Mouse (Mus musculus) CD4-positive, CD25-positive, alpha-beta regulatory T cell, adult 2 months (primary cell): ENCODE measurements at regions not wholly inside any gene's neighbourhood (a gene's known extent, or its start where the extent isn't known, plus 50 kb on each side); places are given as distances from the start of the nearest gene placed in this dataset.

ENCODE experiments used
- DNase-seq: peaks from one replicate; pipeline ENCODE4 v3.0.0-alpha.2; 2012; ENCODE audit warnings: low read depth, low spot score

- DNase-seq = no peak
Measured at GRCm38 (mm10) chr13:63699624-63700023, 115.4 kb upstream of the Ercc6l2 start.

DNA sequence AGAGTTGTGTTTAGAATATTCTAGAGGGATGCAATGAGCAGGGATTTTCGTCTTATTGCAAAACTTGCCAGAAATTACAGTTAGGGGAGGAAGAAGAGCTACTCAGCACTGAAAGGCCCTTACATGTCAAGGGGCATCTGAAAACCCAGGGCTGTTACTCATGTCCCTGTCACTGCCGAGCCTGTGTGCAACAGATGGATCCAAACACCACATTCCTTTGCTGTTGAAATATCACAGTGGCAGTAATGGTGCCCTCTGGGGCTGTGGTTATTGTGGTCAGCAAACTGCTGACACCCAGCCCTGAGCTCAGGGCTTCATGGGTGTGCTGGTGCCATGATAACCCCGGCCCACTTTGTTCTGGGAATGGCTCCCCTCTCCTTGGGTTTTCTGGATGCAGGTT lies 114.3 kb upstream of the Ercc6l2 start:
- no peak for DNase-seq

- peak; percentile 6 for DNase-seq
Measured at GRCm38 (mm10) chr13:63701199-63702175, 113.6 kb upstream of the Ercc6l2 start.

- no peak for DNase-seq
Measured at GRCm38 (mm10) chr13:63708567-63708966, 106.5 kb upstream of the Ercc6l2 start.

DNA sequence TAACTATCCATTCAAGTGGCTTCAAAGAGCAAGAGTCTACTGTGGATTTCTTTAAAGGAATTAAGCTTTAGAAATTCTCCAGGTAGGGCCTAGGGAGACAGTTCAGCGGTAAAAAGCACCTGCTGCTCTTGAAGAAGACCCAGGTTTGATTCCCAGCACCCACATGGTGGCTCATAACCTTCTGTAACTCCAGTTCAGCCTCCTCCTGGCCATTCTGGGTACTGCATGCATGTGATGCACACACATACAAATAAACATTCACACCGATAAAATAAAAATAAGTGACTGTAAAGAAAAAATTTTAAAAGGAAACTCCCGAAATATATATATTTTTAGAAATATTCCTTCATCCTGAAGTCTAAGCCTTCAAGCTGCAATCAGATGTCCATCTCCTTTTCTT lies 101.9 kb upstream of the Ercc6l2 start:
- DNase-seq = peak; percentile 16

DNA sequence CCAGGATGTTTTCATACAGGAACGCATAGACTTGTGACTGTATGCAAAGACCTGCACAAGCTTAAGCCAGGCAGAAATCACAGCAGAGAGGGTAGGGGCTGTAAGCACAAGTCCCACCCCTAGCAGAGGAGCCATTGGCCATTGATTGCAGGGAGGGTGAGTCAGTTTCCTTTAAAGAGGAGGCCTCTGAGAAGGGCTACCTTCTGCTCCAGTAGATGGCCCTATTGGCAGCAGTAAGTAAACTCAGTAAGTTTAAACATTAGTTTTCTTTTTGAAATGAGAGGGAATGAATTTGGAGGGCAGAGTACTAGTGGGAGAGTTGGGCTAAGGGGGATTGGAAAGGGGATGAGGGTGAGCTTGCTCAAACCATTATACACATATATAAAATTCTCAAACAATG lies 98.5 kb upstream of the Ercc6l2 start:
- DNase-seq = no peak

DNA sequence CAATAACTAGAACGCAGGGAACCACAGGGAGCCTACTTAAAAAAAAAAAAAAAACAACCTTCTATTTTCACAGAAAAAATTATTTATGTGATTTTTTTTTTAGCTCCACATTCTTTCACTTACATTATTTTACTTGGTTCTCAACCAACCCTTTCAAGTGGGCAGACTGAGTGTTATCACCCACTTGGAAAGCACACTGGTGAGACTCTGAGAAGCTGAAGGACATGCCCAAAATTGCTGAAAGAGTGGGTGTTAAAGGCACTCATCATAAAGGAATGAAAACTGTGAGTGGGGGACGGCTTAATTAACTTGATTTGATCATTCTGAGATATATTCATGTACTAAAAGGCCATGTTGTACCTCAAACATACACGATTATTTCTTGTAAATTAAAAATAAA lies 97.8 kb upstream of the Ercc6l2 start:
- no peak for DNase-seq

DNA sequence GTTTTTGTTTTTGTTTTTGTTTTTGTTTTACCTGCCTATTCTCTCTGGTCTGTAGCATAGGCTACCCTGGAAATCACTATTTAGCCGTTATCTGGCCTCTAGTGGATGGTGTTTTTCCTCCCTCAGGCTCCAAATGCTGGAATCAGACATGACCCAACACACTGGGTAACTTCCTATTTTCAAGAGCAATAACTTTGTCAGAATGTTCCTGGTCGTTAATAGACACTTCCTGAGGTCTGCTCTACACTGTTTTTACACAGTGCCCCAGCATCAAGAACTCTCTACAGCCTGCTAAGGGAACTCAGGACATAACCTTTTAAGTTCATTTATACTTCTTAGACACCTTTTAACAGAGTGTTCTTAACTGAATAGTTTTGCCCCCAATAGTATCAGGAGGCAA lies 96.3 kb upstream of the Ercc6l2 start:
- no peak for DNase-seq

GRCm38 (mm10) chr13:63719351-63720207 lies 95.5 kb upstream of the Ercc6l2 start:
- no peak for DNase-seq

GRCm38 (mm10) chr13:63720610-63721009 lies 94.4 kb upstream of the Ercc6l2 start:
- DNase-seq = no peak

DNA sequence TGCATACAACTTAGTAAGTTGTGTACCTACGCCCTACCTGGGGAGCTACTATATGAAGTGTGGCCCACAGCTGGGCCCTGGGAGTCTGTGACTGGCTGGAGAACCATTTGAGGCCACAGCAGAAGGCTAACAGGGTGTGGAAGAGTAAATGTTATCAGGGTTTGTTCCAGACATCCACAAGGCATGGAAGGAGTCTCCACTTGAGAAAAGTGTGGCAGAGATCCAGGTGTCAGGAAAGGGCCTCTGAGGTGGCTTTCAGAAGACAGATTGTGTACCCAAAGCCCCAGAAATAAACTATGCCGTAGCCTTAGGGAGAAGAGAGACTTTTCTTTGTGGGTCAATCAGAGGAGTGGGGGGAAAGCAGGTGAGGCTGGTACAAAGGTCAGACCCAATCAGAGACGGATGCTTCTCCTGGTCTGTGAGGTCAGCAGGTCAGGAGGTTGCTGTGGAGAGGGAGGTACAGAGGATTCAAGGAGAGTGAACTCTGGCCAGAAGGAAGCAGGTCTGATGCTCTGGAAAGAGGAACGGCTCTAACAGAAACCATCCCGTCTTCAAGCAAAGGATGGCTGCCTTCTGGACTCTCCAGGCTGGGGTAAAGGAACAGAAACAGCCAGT lies 93.9 kb upstream of the Ercc6l2 start:
- no peak for DNase-seq

- DNase-seq = no peak
Measured at GRCm38 (mm10) chr13:63724293-63724692, 90.7 kb upstream of the Ercc6l2 start.

DNA sequence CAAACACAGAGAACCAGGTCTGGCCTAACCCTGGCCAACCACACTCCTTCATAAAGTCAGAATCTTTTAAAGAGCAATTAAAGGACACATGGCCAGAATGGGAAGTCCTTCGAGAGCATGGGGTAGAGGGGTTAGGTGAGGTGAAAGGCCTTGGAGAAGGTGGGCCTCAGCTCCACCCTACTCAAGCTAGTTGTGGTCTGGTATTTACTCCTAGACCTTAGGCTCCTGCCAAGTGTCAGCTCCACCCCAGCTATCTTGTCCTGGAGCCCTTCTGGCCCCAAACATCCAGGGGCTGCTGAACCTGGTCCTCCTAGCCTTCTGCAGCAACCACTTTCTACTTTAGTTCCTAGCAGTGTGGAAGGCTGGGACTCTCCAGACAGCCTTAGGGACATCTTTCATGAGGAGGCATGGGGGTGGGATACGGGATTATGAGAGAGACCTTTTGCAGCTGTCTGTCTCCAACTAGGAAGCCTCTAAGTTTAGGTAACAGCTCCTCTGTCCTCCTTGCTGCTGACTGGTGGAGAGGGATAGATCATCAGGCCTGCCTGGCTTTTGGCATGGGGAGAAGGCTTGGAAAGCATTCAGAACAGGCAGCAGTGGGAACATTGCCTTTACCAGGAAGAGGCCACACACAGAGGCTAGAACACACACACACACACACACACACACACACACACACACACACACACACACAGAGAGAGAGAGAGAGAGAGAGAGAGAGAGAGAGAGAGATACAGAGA lies 90.0 kb upstream of the Ercc6l2 start:
- no peak for DNase-seq

GRCm38 (mm10) chr13:63726035-63726434 lies 89.0 kb upstream of the Ercc6l2 start:
- DNase-seq = no peak

GRCm38 (mm10) chr13:63726509-63726908 lies 88.5 kb upstream of the Ercc6l2 start:
- no peak for DNase-seq

DNA sequence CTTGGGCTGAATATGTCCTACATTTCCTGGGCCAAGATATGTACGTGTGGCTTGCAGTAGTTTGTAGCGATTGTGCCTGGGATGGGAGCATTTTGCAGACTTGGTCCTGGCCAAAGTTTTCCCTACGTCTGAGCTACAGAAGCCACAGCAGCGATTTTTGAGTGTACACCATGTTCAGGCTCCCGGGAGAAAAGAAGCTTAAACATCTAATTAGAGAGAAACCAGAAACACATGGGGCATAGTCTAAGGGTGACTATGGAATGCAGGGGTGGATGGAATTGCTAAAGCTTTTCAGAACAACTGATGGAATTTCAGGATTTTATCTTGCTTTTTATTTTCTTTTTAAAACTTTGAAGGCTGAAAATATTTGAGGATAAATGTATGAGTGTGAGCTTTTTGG lies 79.3 kb upstream of the Ercc6l2 start:
- no peak for DNase-seq

GRCm38 (mm10) chr13:63741879-63742278 lies 73.2 kb upstream of the Ercc6l2 start:
- no peak for DNase-seq

DNA sequence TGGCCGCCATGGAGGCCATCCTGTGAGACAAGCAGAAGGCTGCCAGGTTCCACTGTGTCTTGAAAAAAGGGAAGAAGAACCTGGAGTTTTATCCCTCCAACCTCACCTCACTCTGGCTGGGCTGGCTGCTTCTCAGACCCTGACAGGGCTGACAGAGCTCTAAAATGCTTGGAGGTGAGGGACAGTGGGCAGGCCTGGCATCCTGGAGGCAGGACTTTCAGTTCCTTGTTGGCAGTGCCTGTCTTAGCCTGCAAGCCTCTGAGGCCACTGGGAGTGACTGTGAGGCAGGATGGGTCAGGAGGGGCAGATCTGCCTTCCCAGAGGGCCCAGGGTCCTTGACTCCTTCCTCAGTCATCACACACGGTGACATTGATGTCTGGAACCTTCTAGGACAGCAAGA lies 66.3 kb upstream of the Ercc6l2 start:
- DNase-seq = no peak

GRCm38 (mm10) chr13:63749997-63750396 lies 65.0 kb upstream of the Ercc6l2 start:
- no peak for DNase-seq

GRCm38 (mm10) chr13:63751196-63751595 lies 63.8 kb upstream of the Ercc6l2 start:
- no peak for DNase-seq

DNA sequence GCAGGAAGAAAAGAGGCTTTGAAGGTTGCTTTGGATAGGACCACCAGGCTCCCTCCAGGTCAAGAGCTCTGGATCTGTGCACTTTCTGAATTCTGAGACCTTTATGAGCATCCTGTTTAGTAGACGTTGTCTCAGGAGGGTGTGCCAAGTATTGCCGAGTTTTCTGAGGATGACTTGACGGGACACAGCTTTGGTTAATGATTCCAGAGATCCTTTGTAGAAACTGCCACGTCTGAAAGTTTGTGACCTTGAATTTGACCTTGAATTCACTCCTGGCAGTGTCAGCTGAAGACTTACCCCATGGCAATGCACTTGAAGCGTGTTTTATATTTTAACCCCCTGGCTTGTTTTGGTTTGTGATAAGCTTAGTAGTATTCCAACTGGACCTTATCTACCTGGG lies 58.0 kb upstream of the Ercc6l2 start:
- no peak for DNase-seq
